In the genomic region with DNA sequence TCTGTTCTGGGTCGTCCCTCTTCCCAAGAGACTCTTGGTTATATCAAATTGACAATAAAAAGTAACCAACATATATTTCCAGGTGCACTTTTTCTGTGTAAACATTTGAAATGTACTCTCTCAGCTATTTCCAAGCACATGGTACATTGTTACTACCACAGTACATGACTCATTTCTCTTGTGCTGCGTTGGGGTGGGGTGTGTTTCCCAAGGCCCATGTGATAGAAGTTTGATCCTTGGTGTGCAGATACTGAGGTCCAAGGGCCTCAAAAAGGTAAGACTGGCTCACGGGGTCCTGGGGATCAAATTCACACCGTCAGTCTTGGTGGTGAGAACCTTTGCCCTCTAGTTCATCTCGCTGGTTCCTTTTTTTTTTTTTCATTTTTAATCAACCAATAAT, we compare ENCODE assay signal across 16 mouse cellular contexts. TPM values are rescaled to one million over a fixed set of nuclear protein-coding genes. Genes with fewer than 3 reads are reported as not detected.
"Had no signal": no experiment of that assay in that cellular context is flagged by ENCODE, and none has a peak within 500 bp of the region (broad histone marks: within the 10 kb centered on the region; RNA-seq: fewer than 3 reads in every experiment).

No protein-coding gene starts in this region.

- H3K4me1 ChIP-seq: heart, embryonic 10.5 days; heart, embryonic 12.5 days; hindbrain, embryonic 12.5 days; intestine, embryonic 15.5 days; limb, embryonic 13.5 days; limb, embryonic 15.5 days; liver, embryonic 12.5 days had no signal

- H3K4me2 ChIP-seq: heart, embryonic 12.5 days; hindbrain, embryonic 12.5 days; hindbrain, embryonic 14.5 days; intestine, embryonic 15.5 days; limb, embryonic 13.5 days; limb, embryonic 15.5 days; liver, embryonic 12.5 days had no signal

- H3K4me3 ChIP-seq: heart, embryonic 10.5 days; heart, embryonic 12.5 days; hindbrain, embryonic 10.5 days; hindbrain, embryonic 12.5 days; intestine, embryonic 15.5 days; limb, embryonic 13.5 days; limb, embryonic 15.5 days; liver, embryonic 12.5 days had no signal

- DNase-seq: gastrocnemius, postnatal 14 days; layer of hippocampus, adult 9-11 months had no signal

- H3K27me3 ChIP-seq: heart, embryonic 12.5 days; hindbrain, embryonic 12.5 days; intestine, embryonic 15.5 days; limb, embryonic 15.5 days had no signal

- ATAC-seq: hindbrain, embryonic 16.5 days; inflammation-experienced regulatory T-cells, adult 6 months; intestine, embryonic 15.5 days; liver, embryonic 12.5 days had no signal

- H3K27ac ChIP-seq: heart, embryonic 10.5 days; hindbrain, embryonic 10.5 days; hindbrain, embryonic 12.5 days; hindbrain, embryonic 14.5 days; intestine, embryonic 15.5 days; kidney, postnatal 0 days; limb, embryonic 13.5 days; limb, embryonic 15.5 days; liver, embryonic 12.5 days; liver, embryonic 14.5 days had no signal

- H3K9me3 ChIP-seq: heart, embryonic 10.5 days; intestine, embryonic 15.5 days; limb, embryonic 15.5 days had no signal

- H3K36me3 ChIP-seq: hindbrain, embryonic 10.5 days; hindbrain, embryonic 12.5 days; intestine, embryonic 15.5 days; limb, embryonic 13.5 days; limb, embryonic 15.5 days; liver, embryonic 12.5 days had no signal

- H3K9ac ChIP-seq: heart, embryonic 12.5 days; hindbrain, embryonic 12.5 days; hindbrain, embryonic 14.5 days; intestine, embryonic 15.5 days; limb, embryonic 13.5 days; limb, embryonic 15.5 days; liver, embryonic 12.5 days; liver, embryonic 14.5 days had no signal

RNA-seq across cellular contexts. Expression of a gene that starts 38.4 kb away (rescaled TPM):
- total RNA-seq: granulocyte monocyte progenitor cell, adult 5-6 weeks had no signal
- polyA plus RNA-seq: hindbrain, embryonic 10.5 days; inflammation-experienced regulatory T-cells, adult 6 months had no signal
